Mouse (Mus musculus): ENCODE results near the gene Zcchc7. TPM values are rescaled to one million over a fixed set of nuclear protein-coding genes. Genes with fewer than 3 reads are reported as not detected.

Zcchc7 gene
- polyA plus RNA-seq, 1 experiment from 2014 or later, result 30.7 TPM

- H3K9ac ChIP-seq (replicated peaks; ENCODE audit: low read length), result no peak overlapping the region
- no peaks in the 10 kb centered on the region for H3K9me3 ChIP-seq (ENCODE audit: low read length)
- WGBS, result 31% methylated on average over 7 of the region's 7 CpGs
- no peak overlapping the region for H3K4me3 ChIP-seq (ENCODE audit: low read length)
- no peak overlapping the region for H3K4me2 ChIP-seq (replicated peaks; ENCODE audit: low read depth, low read length)
- no peaks in the 10 kb centered on the region for H3K27me3 ChIP-seq (ENCODE audit: insufficient read depth, low read length)
- peak; percentile 22; the same call in 1 of the 2 replicates for ATAC-seq (ENCODE audit: low FRiP score, low TSS enrichment)
- peak overlapping the region; percentile 63 for H3K27ac ChIP-seq (ENCODE audit: low read length)
- peaks cover 5% of the 10 kb centered on the region; the same call in 1 of the 2 replicates for H3K36me3 ChIP-seq (ENCODE audit: insufficient read depth, low read length)
- H3K4me1 ChIP-seq (ENCODE audit: insufficient read depth, low read length), result peaks cover 33% of the 10 kb centered on the region
These were observed 224.2 kb downstream of the Zcchc7 start for GRCm38 (mm10) chr4:44979794-44980338.

- under 1% methylated on average over 40 of the region's 40 CpGs for WGBS
- Histone ChIP-seq H3K4me1 (ENCODE audit: insufficient read depth, low read length) (peaks cover 33% of the 10 kb centered on the region), H3K9me3 (ENCODE audit: low read length) (no peaks in the 10 kb centered on the region), H3K9ac (replicated peaks; ENCODE audit: low read length) (peak within 1 kb of the TSS; percentile 84), H3K36me3 (ENCODE audit: insufficient read depth, low read length) (peaks cover 9% of the 10 kb centered on the region; the same call in 1 of the 2 replicates), H3K27ac (ENCODE audit: low read length) (peak within 1 kb of the TSS; percentile 88), H3K27me3 (ENCODE audit: insufficient read depth, low read length) (no peaks in the 10 kb centered on the region), H3K4me2 (replicated peaks; ENCODE audit: low read depth, low read length) (peak within 1 kb of the TSS; percentile 85), H3K4me3 (ENCODE audit: low read length) (peak within 1 kb of the TSS; percentile 69)
- peak; percentile 93 for ATAC-seq (ENCODE audit: low FRiP score, low TSS enrichment)
These were observed 225.8 kb downstream of the Zcchc7 start, which contains the start of gene Grhpr for GRCm38 (mm10) chr4:44981280-44981973. Gene Grhpr (plus strand): TSS chr4:44981395.

Small RNA genes lying within 50 kb of the gene (microRNA-seq; reads per million reads assigned to microRNA genes)
- not detected for gene Gm22639

Other genes starting within 250 kb of the Zcchc7 start
- gene Pax5, start 45.4 kb upstream of the Zcchc7 start, polyA plus RNA-seq (2015; fragmentation: Nextera tagmentation; extraction: Ambion mirVana), result not detected in 2 replicates
- 115 and 124 TPM in 2 replicates for gene Grhpr, start 225.5 kb downstream of the Zcchc7 start, polyA plus RNA-seq (2015; fragmentation: Nextera tagmentation; extraction: Ambion mirVana)